Mouse (Mus musculus): Measurements from ENCODE around the gene Slc25a23.
A peak's percentile ranks its signal among the peaks of the same experiment; 100 is the strongest.

Slc25a23 gene

GRCm38 (mm10) chr17:57012245-57012795 lies 47.3 kb downstream of the Slc25a23 start:
- peak; percentile 43 for DNase-seq

- DNase-seq: peak; percentile 90
These were observed 48.2 kb downstream of the Slc25a23 start, which contains the start of the genes Gtf2f1 and Gm17949 for GRCm38 (mm10) chr17:57011236-57012141. TSS of gene Gtf2f1 (minus strand) at chr17:57011288. TSS of gene Gm17949 (plus strand) at chr17:57011469.

GRCm38 (mm10) chr17:57010911-57011235 lies 48.8 kb downstream of the Slc25a23 start:
- no peak for DNase-seq

- DNase-seq: no peak
These were observed 52.3 kb downstream of the Slc25a23 start for GRCm38 (mm10) chr17:57007137-57007905.

GRCm38 (mm10) chr17:57003994-57004393 lies 55.7 kb downstream of the Slc25a23 start:
- DNase-seq: no peak

- no peak for DNase-seq
These were observed 58.4 kb downstream of the Slc25a23 start for GRCm38 (mm10) chr17:57001228-57001627.

GRCm38 (mm10) chr17:56999968-57000609 lies 59.6 kb downstream of the Slc25a23 start, which contains the start of gene Pspn:
TSS of gene Pspn (minus strand) at chr17:57000018.
- DNase-seq: no peak

- DNase-seq: peak; percentile 15
These were observed 60.2 kb downstream of the Slc25a23 start for GRCm38 (mm10) chr17:56999414-56999813.

- peak; percentile 90 for DNase-seq
These were observed 62.5 kb downstream of the Slc25a23 start, which contains the start of gene Alkbh7 for GRCm38 (mm10) chr17:56997029-56997667. TSS of gene Alkbh7 (plus strand) at chr17:56997339.

GRCm38 (mm10) chr17:56996506-56996905 lies 63.2 kb downstream of the Slc25a23 start:
- peak; percentile 23 for DNase-seq

GRCm38 (mm10) chr17:56995046-56995445 lies 64.6 kb downstream of the Slc25a23 start:
- DNase-seq: no peak
